Comparison of ENCODE assay signal across 12 mouse cellular contexts in genomic region chr17:27393432-27393831, GRCm38 (mm10).
DNase-seq lines count a peak whose midpoint lies in the region; ATAC-seq and TF ChIP-seq lines count a peak whose summit lies in the region.
"Had no signal": no experiment of that assay in that cellular context is flagged by ENCODE, and none has a peak within 500 bp of the region (broad histone marks: within the 10 kb centered on the region; RNA-seq: fewer than 3 reads in every experiment).

No protein-coding gene starts in this region.

- no peak overlapping the region for H3K9ac ChIP-seq in forebrain, postnatal 0 days
- H3K9ac ChIP-seq in forebrain, embryonic 12.5 days = no peak overlapping the region
- H3K9ac ChIP-seq in neural tube, embryonic 13.5 days = no peak overlapping the region
- no peak overlapping the region for H3K9ac ChIP-seq in neural tube, embryonic 15.5 days (replicated peaks)
- H3K9ac ChIP-seq in midbrain, embryonic 15.5 days = no peak overlapping the region
- H3K9ac ChIP-seq: heart, embryonic 13.5 days; liver, embryonic 13.5 days had no signal

- TF ChIP-seq POLR2A in cortical plate, adult 2 months (IDR thresholded peaks at IDR 0.05; ENCODE audit: extremely low read depth, insufficient read depth, low read length) = no peak
- no peak for TF ChIP-seq POLR2A in kidney, adult 2 months (IDR thresholded peaks at IDR 0.05; ENCODE audit: low read depth, low read length)

- no peaks in the 10 kb centered on the region for H3K4me1 ChIP-seq in forebrain, postnatal 0 days (ENCODE audit: insufficient read depth)
- peaks cover 24% of the 10 kb centered on the region for H3K4me1 ChIP-seq in forebrain, embryonic 12.5 days
- H3K4me1 ChIP-seq in neural tube, embryonic 13.5 days (replicated peaks) = peaks cover 54% of the 10 kb centered on the region
- peaks cover 38% of the 10 kb centered on the region for H3K4me1 ChIP-seq in neural tube, embryonic 15.5 days
- no peaks in the 10 kb centered on the region for H3K4me1 ChIP-seq in cortical plate, adult 2 months (ENCODE audit: control insufficient read depth, insufficient read depth, low read length)
- peaks cover 29% of the 10 kb centered on the region for H3K4me1 ChIP-seq in midbrain, embryonic 15.5 days
- no peaks in the 10 kb centered on the region for H3K4me1 ChIP-seq in kidney, adult 2 months (ENCODE audit: control insufficient read depth, insufficient read depth, low read length)
- H3K4me1 ChIP-seq: heart, embryonic 13.5 days; liver, embryonic 13.5 days had no signal

- TF ChIP-seq CTCF in forebrain, postnatal 0 days (IDR thresholded peaks at IDR 0.05; ENCODE audit: low read depth) = peak; percentile 31; the same call in 1 of the 2 replicates
- 0 out of 2 replicates have a peak, but pooled peaks have one; percentile 14 for TF ChIP-seq CTCF in cortical plate, adult 2 months (IDR thresholded peaks at IDR 0.05; ENCODE audit: extremely low read depth, insufficient read depth, low read length)
- no peak for TF ChIP-seq CTCF in kidney, adult 2 months (conservative IDR thresholded peaks at IDR 0.05; ENCODE audit: insufficient read depth, insufficient read length, low read depth, low read length)

- 94% methylated on average over 4 of the region's 4 CpGs for WGBS in forebrain, postnatal 0 days
- WGBS in forebrain, embryonic 12.5 days = 89% methylated on average over 4 of the region's 4 CpGs
- WGBS in neural tube, embryonic 13.5 days = 92% methylated on average over 4 of the region's 4 CpGs
- 80% methylated on average over 4 of the region's 4 CpGs for WGBS in neural tube, embryonic 15.5 days
- WGBS in midbrain, embryonic 15.5 days = 88% methylated on average over 4 of the region's 4 CpGs
- 90% methylated on average over 4 of the region's 4 CpGs for WGBS in kidney, adult 2 months

- H3K36me3 ChIP-seq in forebrain, postnatal 0 days (ENCODE audit: insufficient read depth) = no peaks in the 10 kb centered on the region
- H3K36me3 ChIP-seq in forebrain, embryonic 12.5 days (replicated peaks) = no peaks in the 10 kb centered on the region
- H3K36me3 ChIP-seq in neural tube, embryonic 13.5 days = no peaks in the 10 kb centered on the region
- H3K36me3 ChIP-seq in neural tube, embryonic 15.5 days = no peaks in the 10 kb centered on the region
- H3K36me3 ChIP-seq in midbrain, embryonic 15.5 days (replicated peaks) = no peaks in the 10 kb centered on the region
- H3K36me3 ChIP-seq in kidney, adult 2 months (ENCODE audit: control insufficient read depth, insufficient read depth, low read length) = no peaks in the 10 kb centered on the region
- H3K36me3 ChIP-seq: heart, embryonic 13.5 days; liver, embryonic 13.5 days had no signal

- H3K27me3 ChIP-seq in forebrain, postnatal 0 days (ENCODE audit: insufficient read depth, low read length) = no peaks in the 10 kb centered on the region
- peaks cover 6% of the 10 kb centered on the region for H3K27me3 ChIP-seq in forebrain, embryonic 12.5 days
- no peaks in the 10 kb centered on the region for H3K27me3 ChIP-seq in neural tube, embryonic 13.5 days
- H3K27me3 ChIP-seq in neural tube, embryonic 15.5 days (replicated peaks) = no peaks in the 10 kb centered on the region
- no peaks in the 10 kb centered on the region for H3K27me3 ChIP-seq in midbrain, embryonic 15.5 days (replicated peaks)
- H3K27me3 ChIP-seq in kidney, adult 2 months (replicated peaks; ENCODE audit: control insufficient read depth, insufficient read depth, low read length) = no peaks in the 10 kb centered on the region
- H3K27me3 ChIP-seq: liver, embryonic 13.5 days had no signal

- no peak overlapping the region for H3K4me3 ChIP-seq in forebrain, postnatal 0 days (ENCODE audit: low read depth, low read length)
- no peak overlapping the region for H3K4me3 ChIP-seq in forebrain, embryonic 12.5 days (replicated peaks)
- no peak overlapping the region for H3K4me3 ChIP-seq in neural tube, embryonic 13.5 days
- H3K4me3 ChIP-seq in neural tube, embryonic 15.5 days (replicated peaks) = no peak overlapping the region
- no peak overlapping the region for H3K4me3 ChIP-seq in cortical plate, adult 2 months (ENCODE audit: insufficient read depth, low read length)
- no peak overlapping the region for H3K4me3 ChIP-seq in midbrain, embryonic 15.5 days
- no peak overlapping the region for H3K4me3 ChIP-seq in kidney, adult 2 months (ENCODE audit: insufficient read depth, low read depth, low read length)
- H3K4me3 ChIP-seq: heart, embryonic 13.5 days; liver, embryonic 13.5 days had no signal

- no peaks in the 10 kb centered on the region for H3K9me3 ChIP-seq in forebrain, postnatal 0 days (ENCODE audit: low read length)
- no peaks in the 10 kb centered on the region for H3K9me3 ChIP-seq in forebrain, embryonic 12.5 days
- no peaks in the 10 kb centered on the region for H3K9me3 ChIP-seq in neural tube, embryonic 13.5 days
- no peaks in the 10 kb centered on the region for H3K9me3 ChIP-seq in neural tube, embryonic 15.5 days (replicated peaks)
- H3K9me3 ChIP-seq in midbrain, embryonic 15.5 days = no peaks in the 10 kb centered on the region
- H3K9me3 ChIP-seq: heart, embryonic 13.5 days; liver, embryonic 13.5 days had no signal

- no peak overlapping the region for H3K27ac ChIP-seq in forebrain, postnatal 0 days (ENCODE audit: low read depth, low read length)
- no peak overlapping the region for H3K27ac ChIP-seq in forebrain, embryonic 12.5 days
- H3K27ac ChIP-seq in neural tube, embryonic 13.5 days (replicated peaks) = peak overlapping the region; percentile 33; the same call in 1 of the 2 replicates
- H3K27ac ChIP-seq in neural tube, embryonic 15.5 days (replicated peaks) = no peak overlapping the region
- H3K27ac ChIP-seq in cortical plate, adult 2 months (ENCODE audit: insufficient read depth, low read length) = no peak overlapping the region
- 0 out of 2 replicates have a peak overlapping the region, but pooled peaks have one; percentile 27 for H3K27ac ChIP-seq in midbrain, embryonic 15.5 days
- H3K27ac ChIP-seq in kidney, adult 2 months (ENCODE audit: insufficient read depth, low read depth, low read length) = no peak overlapping the region
- H3K27ac ChIP-seq: heart, embryonic 13.5 days; liver, embryonic 13.5 days had no signal

- no peak for DNase-seq in forebrain, postnatal 0 days
- DNase-seq in c-Kit-positive CD71-positive TER-119-positive erythroid progenitor cells, embryonic 14.5 days (ENCODE audit: low spot score) = no peak
- DNase-seq in kidney, adult 2 months = no peak
- DNase-seq: cerebellum, postnatal 36 days; kidney, adult 8-10 months; liver, embryonic 13.5 days had no signal

- no peak overlapping the region for H3K4me2 ChIP-seq in forebrain, postnatal 0 days (ENCODE audit: low read depth)
- H3K4me2 ChIP-seq in forebrain, embryonic 12.5 days = no peak overlapping the region
- no peak overlapping the region for H3K4me2 ChIP-seq in neural tube, embryonic 13.5 days
- H3K4me2 ChIP-seq in neural tube, embryonic 15.5 days = no peak overlapping the region
- no peak overlapping the region for H3K4me2 ChIP-seq in midbrain, embryonic 15.5 days
- H3K4me2 ChIP-seq: heart, embryonic 13.5 days; liver, embryonic 13.5 days had no signal

- no peak for ATAC-seq in forebrain, postnatal 0 days
- ATAC-seq in forebrain, embryonic 12.5 days (ENCODE audit: low FRiP score) = no peak; the same call in 1 of the 2 replicates
- no peak for ATAC-seq in neural tube, embryonic 13.5 days (ENCODE audit: low read depth)
- ATAC-seq in neural tube, embryonic 15.5 days (ENCODE audit: low FRiP score) = no peak
- no peak for ATAC-seq in midbrain, embryonic 15.5 days (replicated peaks)

Comparison
In these comparisons a context has a peak if more than half of its experiments do, and no peak if none do; other contexts are left out.
1. H3K27ac ChIP-seq: peak in neural tube, embryonic 13.5 days (single experiment) and midbrain, embryonic 15.5 days (single experiment); none in forebrain, postnatal 0 days (single experiment), forebrain, embryonic 12.5 days (single experiment), neural tube, embryonic 15.5 days (single experiment), cortical plate, adult 2 months (single experiment) and kidney, adult 2 months (single experiment).